Mouse (Mus musculus) activated CD4-positive, CD25-positive, alpha-beta regulatory T cell, adult 4 months (primary cell): ENCODE data around the gene Trmt1. TPM values are rescaled to one million over a fixed set of nuclear protein-coding genes. Genes with fewer than 3 reads are reported as not detected.

ENCODE experiments used
- ATAC-seq: one replicate; pipeline ENCODE4 v1.8.0; 2017
- polyA plus RNA-seq, 2 experiments: library from polyadenylated mRNA; unstranded; fragments of 100-300 nt; shearing (Covaris generic); gene quantifications; one replicate each; pipeline ENCODE4 v1.2.1; 2017

Trmt1 gene
- polyA plus RNA-seq = 10 to 100 TPM; 32.6 to 49.8 TPM

- peak; percentile 4 for ATAC-seq
Observed at GRCm38 (mm10) chr8:84686191-84687002, at the start of gene Trmt1. Gene Trmt1, plus strand, starts transcription at chr8:84686307.

- ATAC-seq = no peak
Observed at GRCm38 (mm10) chr8:84637946-84638554, 48.1 kb upstream of the Trmt1 start.

- ATAC-seq = no peak
Observed at GRCm38 (mm10) chr8:84638555-84639161, 47.4 kb upstream of the Trmt1 start.

GRCm38 (mm10) chr8:84639162-84640009 is 46.7 kb upstream of the Trmt1 start:
- peak; percentile 85 for ATAC-seq

- ATAC-seq = no peak
Observed at GRCm38 (mm10) chr8:84640010-84640588, 46.0 kb upstream of the Trmt1 start.

- no peak for ATAC-seq
Observed at GRCm38 (mm10) chr8:84640617-84641294, 45.4 kb upstream of the Trmt1 start.

DNA sequence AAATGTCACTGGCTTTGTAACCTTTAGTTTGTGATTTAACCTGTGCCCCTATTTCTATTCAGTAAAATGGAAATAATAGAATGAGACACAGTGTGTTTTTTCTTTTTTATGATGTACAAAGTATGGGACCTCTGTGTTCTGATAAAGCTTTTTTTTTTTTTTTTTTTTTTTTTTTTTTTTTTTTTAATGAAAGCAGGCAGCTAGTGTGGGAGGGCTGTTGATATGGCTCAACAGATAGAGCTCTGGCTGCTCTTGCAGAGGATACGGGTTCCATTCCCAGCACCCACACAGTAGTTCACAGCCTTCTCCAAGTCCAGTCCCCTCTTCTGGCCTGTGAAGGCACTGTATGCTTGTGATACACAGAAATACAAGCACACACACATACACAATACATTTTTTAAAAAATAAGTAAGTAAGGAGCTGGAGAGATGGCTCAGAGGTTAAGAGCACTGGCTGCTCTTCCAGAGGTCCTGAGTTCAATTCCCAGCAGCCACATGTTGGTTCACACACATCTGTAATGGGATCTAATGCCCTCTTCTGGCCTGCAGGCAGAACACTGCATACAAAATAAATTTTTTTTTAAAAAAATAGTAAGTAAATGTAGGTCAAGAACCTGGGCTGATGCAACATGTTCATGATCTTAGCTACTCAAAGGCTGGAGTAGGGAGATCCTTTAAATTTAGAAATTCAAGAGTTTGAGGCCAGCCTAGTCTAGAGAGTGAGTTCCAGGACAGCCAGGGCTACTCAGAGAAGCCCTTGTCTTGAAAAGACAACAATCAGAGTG is 44.3 kb upstream of the Trmt1 start:
- ATAC-seq = no peak

GRCm38 (mm10) chr8:84643019-84643418 is 43.1 kb upstream of the Trmt1 start:
- ATAC-seq = no peak

DNA sequence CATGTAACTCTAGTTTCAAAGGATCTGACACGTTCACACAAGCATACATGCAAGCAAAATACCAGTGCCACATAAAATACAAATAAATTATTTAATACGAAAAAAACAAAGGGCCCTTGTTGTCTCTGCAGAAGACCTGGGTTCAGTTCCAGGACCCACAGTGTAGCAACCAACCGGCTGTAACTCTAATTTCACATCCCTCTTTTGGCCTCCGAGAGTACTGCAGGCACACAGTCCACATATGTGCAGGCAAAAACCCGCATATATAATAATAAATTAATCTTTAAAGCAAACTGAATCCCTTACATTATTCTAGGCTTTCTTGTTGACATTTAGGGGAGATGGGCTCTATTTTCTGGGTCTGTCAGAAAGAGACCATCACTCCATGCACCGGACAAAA is 39.3 kb upstream of the Trmt1 start:
- no peak for ATAC-seq

DNA sequence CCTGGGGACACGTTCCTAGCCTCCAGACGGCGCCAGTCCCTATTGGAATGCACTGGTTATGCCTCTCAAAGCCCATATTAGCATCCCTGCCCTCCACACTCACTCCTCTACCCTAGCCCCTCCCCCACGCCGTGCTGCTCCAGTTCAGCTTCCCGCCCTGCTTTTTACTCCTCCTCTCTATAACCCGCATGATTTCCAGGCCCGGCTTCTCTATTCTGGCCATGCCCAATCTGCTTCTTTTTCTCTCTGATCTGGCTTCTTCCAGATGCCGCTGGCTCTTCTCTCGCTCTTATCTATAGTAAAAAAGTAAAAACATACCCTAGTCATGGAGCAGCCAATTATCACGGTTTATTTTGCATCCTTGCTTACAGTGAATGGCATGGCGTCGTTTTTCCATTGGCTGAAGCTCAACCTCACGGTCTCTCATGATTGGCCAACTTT is 38.6 kb upstream of the Trmt1 start:
- no peak for ATAC-seq

- no peak for ATAC-seq
Observed at GRCm38 (mm10) chr8:84650213-84650612, 35.9 kb upstream of the Trmt1 start.

- ATAC-seq = no peak
Observed at GRCm38 (mm10) chr8:84653092-84653631, 32.9 kb upstream of the Trmt1 start.

DNA sequence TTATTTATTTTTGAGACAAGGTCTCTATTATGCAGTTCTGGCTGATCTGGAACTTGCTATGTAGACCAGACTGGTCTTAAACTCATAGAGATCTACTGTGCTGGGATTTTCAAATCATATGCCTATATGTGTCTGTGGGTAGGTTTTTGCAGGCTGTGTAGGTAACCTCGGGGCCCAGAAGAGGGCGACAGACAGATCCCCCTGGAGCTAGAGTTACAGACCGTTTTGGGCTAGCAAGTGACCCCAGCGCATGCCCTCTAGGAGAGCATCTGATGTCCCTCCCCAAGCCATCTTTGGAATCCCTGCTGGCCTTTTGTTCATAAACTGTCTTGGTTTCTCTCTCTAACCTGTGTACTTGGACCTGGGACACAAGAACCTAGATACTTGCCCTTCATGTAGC is 31.5 kb upstream of the Trmt1 start:
- no peak for ATAC-seq

DNA sequence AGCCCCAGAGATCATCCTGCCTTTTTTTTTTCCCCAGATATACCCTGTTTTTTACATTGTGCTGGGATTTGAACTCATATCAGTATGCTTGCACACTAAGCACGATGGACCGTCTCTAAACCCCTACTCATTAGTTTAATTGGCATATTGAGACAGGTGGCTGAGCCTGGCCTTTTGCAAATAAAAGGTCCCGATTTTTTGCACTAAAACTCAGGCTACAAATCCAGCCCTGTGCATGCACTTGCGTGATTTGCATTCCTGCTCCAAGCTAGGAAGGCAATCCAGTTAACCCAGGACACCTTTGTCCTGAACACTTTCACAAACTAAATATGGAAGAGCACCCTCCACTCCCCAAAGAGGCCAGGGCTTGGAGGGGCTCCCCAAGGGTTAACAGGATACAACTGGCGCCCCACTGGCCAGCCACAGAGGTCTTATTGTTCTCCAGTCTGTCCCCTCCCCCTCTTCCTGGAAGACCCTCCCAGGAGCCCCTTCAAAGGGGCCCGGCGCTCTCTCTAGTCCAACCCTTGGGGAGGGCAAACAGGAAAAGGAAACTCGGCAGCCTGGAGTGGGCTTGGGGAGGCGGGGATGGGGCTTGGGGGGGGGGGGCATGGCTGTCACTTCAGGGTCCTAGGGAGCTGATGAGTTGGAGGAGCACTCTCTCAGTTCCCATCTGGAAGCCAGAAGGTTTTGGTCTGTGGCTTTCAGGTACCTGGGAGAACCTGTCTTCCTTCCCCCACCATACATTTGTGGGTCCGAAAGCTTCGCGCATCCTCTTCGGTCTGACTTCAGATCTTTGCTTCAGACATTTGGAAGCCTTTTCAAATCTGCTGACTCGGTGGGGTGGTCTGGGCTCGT is 30.5 kb upstream of the Trmt1 start:
- no peak for ATAC-seq

DNA sequence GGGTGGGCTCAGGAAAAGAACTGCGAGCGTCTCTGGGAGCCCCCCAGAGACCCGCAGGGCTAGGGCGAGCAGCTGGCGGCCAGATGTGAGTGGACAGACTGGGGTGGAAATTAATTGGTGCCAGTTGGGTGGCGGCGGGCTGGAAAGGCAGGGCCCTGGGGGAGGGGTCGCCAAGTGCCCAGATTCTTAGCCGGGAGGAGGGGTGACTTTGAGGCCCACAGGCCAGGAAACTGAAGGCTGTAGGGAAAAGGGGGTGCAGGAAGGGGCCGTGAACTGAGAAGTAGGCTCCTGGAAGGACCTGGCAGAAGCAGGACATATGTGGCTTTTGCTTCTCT is 29.9 kb upstream of the Trmt1 start:
- ATAC-seq = no peak

DNA sequence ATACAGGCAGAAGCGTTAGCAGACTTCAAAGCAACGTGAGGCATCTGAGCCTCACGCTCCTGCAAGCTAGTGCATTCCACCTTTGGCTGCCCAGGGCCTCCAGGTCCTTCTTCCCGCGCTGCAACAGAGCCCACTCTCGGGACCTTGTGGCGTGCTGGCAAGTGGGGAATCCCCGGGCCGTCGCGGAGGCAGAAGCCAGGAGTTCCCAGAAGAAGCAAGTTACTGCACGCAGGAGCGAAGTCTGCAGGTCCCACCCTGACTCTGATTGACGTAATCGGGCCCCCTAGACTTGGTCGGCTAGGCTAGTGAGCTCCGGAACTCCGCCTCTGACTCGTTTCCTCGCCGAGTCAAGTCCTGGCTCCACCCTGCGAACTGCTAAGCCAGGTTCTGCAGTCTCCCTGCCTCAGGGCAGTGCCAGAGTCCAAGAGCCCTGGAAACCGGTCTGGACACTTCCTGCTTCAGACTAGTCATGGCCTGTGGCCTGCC is 29.4 kb upstream of the Trmt1 start:
- peak; percentile 39 for ATAC-seq

DNA sequence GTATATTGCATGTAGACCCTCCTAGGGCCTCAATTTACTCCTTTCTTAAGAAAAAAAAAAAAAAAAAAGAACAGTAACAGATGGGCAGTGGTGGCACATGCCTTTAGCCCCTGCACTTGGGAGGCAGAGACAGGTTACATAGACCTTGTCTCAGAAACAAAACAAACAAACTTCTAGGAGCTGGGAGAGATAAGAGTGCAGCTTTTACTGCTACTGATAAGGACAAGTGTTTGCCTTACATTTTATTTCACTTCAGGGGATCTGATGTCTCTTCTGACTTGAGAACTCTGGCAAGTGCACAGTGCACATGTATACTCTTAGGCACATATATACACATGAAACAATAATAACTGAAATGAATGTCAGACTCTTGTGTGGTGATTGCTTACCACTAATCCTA is 28.9 kb upstream of the Trmt1 start:
- no peak for ATAC-seq

GRCm38 (mm10) chr8:84657680-84658079 is 28.4 kb upstream of the Trmt1 start:
- no peak for ATAC-seq

DNA sequence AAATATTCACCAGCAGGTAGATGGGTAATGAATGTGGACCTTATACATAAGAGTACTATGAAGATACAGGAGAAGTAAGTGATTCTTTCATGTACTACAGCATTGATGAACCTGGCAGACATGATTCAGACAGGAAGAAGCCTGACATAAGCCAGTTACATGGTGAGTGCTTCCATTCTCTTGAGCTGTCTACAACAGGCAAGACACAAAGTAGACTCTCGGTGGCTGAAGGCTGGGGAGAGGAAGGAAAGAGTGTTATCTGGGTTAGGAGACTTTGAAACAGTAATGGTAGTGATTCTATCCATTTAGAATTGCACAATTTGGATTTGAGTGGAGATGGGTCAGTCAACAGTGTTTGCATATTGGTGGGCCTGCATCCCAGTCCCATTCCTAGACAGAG is 27.2 kb upstream of the Trmt1 start:
- no peak for ATAC-seq
